Mouse (Mus musculus) bone marrow, adult 2 months (tissue): ENCODE measurements around the gene Hydin. TPM values are rescaled to one million over a fixed set of nuclear protein-coding genes. Genes with fewer than 3 reads are reported as not detected.
"Not testable (repeated sequence)": the region's sequence is repeated elsewhere in the genome, so short reads cannot be mapped to it uniquely, and the experiment has no call there.

Experiments used
- H3K27ac ChIP-seq: fragments of 200-500 bp; 2 replicates; pipeline ENCODE4 v1.5.1; 2012; ENCODE audit warnings: low read depth, mild to moderate bottlenecking, control low read depth, inconsistent platforms, low read length; ENCODE audit not compliant: control insufficient read depth, poor library complexity, insufficient read depth
- H3K4me1 ChIP-seq: fragments of 200-500 bp; 2 replicates; pipeline ENCODE4 v1.6.1; 2011; ENCODE audit warnings: low read length; ENCODE audit not compliant: control insufficient read depth, insufficient read depth
- H3K4me3 ChIP-seq: fragments of 200-500 bp; replicated peaks from 2 replicates; pipeline ENCODE3; 2011; ENCODE audit warnings: mild to moderate bottlenecking, low read depth, low read length, control low read depth; ENCODE audit not compliant: control insufficient read depth
- CTCF ChIP-seq: fragments of 200-500 bp; IDR thresholded peaks from 2 replicates; pipeline ENCODE4 v1.5.1; 2011; ENCODE audit warnings: low read length, control low read depth; ENCODE audit not compliant: control insufficient read depth, insufficient read depth
- POLR2A ChIP-seq: fragments of 200-500 bp; IDR thresholded peaks from 2 replicates; pipeline ENCODE4 v1.6.1; 2011; ENCODE audit warnings: low read depth, mild to moderate bottlenecking, control low read depth, low read length, borderline replicate concordance; ENCODE audit not compliant: control insufficient read depth
- WGBS: fragments of 180-500 bp; shearing (Covaris S2); methylation state at CpG from one replicate; pipeline ENCODE4 v1.1.7; 2018; 5-methylcytosine and 5-hydroxymethylcytosine counted together
- polyA plus RNA-seq: library from polyadenylated mRNA; stranded (reverse); fragments of >200 nt; gene quantifications from 2 replicates; pipeline ENCODE4 v1.2.4, GENCODE M21; 2011; ENCODE audit warnings: low replicate concordance; ENCODE audit not compliant: missing spikeins, insufficient read depth, insufficient read length

Gene Hydin
- polyA plus RNA-seq, 1 experiment: not detected

DNA sequence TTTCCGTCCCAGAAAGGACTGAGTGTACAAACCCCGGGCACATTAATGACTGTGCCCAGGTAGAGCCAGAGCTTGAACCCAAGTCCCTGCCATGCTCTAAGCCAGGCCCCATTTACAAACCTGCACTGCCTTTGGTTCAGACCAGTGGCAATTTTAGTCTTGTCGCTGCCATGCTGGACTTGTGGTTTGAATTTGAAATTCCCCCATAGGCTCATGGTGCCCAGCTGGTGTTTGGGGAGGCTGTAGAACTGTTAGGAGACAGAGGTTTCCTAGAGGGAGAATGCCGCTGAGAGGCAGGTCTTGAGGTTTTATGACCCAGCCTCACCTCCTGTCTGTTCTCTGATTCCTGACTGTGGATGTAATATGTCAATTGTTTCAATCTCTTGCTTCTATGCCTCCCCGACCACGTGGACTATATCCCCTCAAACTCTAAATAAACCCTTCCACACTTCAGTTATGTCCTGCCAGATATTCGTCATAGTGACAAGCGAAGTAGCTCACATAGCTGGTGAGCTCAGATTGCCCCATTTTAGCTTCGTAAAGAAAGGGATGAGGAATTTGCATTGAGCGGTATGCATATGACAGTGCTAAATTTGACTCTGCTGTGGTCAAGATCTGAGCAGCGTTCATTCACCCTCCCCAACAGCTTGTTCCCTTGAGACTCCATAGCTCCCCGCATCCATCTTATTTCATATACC, 79.1 kb downstream of the Hydin start:
- Histone ChIP-seq H3K4me3 (no peak overlapping the region), H3K27ac (no peak overlapping the region), H3K4me1 (no peaks in the 10 kb centered on the region)
- 76% methylated on average over 12 of the region's 12 CpGs for WGBS
- no peak for TF ChIP-seq POLR2A
- no peak for TF ChIP-seq CTCF

GRCm38 (mm10) chr8:110346915-110347314, 80.1 kb downstream of the Hydin start:
- no peaks in the 10 kb centered on the region for H3K4me1 ChIP-seq
- no peak overlapping the region for H3K27ac ChIP-seq
- TF ChIP-seq POLR2A (no peak), CTCF (no peak)
- no peak overlapping the region for H3K4me3 ChIP-seq
- WGBS: 94% methylated on average over 1 of the region's 1 CpGs

DNA sequence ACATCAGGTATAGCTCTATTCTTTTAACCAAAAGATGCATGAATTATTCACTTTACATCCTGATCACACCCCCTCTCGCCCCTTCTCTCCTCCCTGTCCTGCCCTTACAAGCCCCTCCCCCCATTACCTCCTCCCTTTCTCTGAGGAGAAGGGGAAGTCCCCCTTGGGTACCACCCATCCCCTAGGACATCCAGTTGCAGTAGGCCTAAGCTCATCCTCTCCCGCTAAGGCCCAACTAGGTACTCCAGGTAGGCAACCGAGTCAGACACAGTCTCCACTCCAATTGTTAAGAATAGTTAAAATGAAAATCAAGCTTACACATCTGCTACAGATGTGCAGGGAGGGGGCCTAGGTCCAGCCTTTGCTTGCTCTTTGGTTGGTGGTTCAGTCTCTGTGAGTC, 83.9 kb downstream of the Hydin start:
- 79% methylated on average over 3 of the region's 3 CpGs for WGBS
- TF ChIP-seq CTCF: no peak
- no peak for TF ChIP-seq POLR2A

DNA sequence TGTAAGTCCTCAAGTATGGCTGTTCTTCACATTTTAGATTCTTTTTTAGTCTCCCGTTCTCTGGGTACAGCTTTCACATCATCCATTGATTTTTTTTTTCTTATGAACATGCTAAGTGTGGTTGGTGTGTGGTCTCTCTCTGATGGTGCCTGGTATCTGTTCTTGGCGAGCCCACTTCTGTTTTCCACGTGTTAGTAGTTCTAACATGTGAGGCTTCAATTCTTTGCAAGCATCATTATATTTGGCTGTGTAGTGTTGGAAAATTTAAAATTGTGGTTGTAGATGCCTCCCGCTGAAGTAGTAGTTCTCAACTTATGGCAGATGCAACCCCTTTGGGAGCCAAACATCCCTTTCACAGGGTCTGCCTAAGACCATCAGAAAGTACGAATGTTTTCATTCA, 85.1 kb downstream of the Hydin start:
- 64% methylated on average over 5 of the region's 5 CpGs for WGBS
- no peak overlapping the region for H3K4me3 ChIP-seq
- no peaks in the 10 kb centered on the region for H3K4me1 ChIP-seq
- TF ChIP-seq CTCF: no peak
- no peak for TF ChIP-seq POLR2A
- no peak overlapping the region for H3K27ac ChIP-seq

More for the DNA sequence above, 83.9 kb downstream of the Hydin start:
- Histone ChIP-seq H3K27ac (no peak overlapping the region), H3K4me3 (no peak overlapping the region), H3K4me1 (no peaks in the 10 kb centered on the region)

GRCm38 (mm10) chr8:110362975-110363374, 96.2 kb downstream of the Hydin start:
- no peak for TF ChIP-seq POLR2A
- TF ChIP-seq CTCF: no peak
- no peaks in the 10 kb centered on the region for H3K4me1 ChIP-seq
- 69% methylated on average over 4 of the region's 4 CpGs for WGBS
- H3K27ac ChIP-seq: no peak overlapping the region
- H3K4me3 ChIP-seq: no peak overlapping the region

- no peak overlapping the region for H3K27ac ChIP-seq
- WGBS: 76% methylated on average over 13 of the region's 13 CpGs
- no peak overlapping the region for H3K4me3 ChIP-seq
- no peak for TF ChIP-seq POLR2A
- TF ChIP-seq CTCF: no peak
- no peaks in the 10 kb centered on the region for H3K4me1 ChIP-seq
Observed at GRCm38 (mm10) chr8:110372836-110373235, 106.1 kb downstream of the Hydin start.

GRCm38 (mm10) chr8:110373695-110374094, 106.9 kb downstream of the Hydin start:
- 79% methylated on average over 4 of the region's 4 CpGs for WGBS
- H3K4me3 ChIP-seq: no peak overlapping the region
- no peaks in the 10 kb centered on the region for H3K4me1 ChIP-seq
- H3K27ac ChIP-seq: no peak overlapping the region
- TF ChIP-seq POLR2A (no peak), CTCF (no peak)

- Histone ChIP-seq H3K4me1 (no peaks in the 10 kb centered on the region), H3K27ac (no peak overlapping the region), H3K4me3 (no peak overlapping the region)
- TF ChIP-seq POLR2A (no peak), CTCF (no peak)
- 66% methylated on average over 8 of the region's 8 CpGs for WGBS
Observed at GRCm38 (mm10) chr8:110382751-110383150, 116.0 kb downstream of the Hydin start.

DNA sequence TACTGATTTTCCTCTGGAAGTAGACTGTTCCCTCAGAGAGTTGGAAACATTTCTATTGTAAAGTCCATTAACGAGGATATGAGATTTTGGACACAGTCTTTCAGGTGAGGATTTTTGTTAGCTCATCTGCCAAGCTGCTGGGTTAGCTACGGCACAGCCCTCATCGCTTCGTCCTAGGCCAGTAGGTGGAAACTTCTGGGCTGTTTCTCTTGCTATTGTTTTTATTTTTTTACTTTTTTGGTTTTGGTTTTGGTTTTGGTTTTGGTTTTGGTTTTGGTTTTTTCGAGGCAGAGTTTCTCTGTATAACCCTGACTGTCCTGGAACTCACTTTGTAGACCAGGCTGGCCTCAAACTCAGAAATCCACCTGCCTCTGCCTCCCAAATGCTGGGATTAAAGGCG, 117.9 kb downstream of the Hydin start:
- not testable (repeated sequence) for H3K27ac ChIP-seq, H3K4me3 ChIP-seq, H3K4me1 ChIP-seq
- 73% methylated on average over 6 of the region's 6 CpGs for WGBS
